Mouse (Mus musculus) MEL (cell line): ENCODE results near the gene Gnao1. TPM values are rescaled to one million over a fixed set of nuclear protein-coding genes. Genes with fewer than 3 reads are reported as not detected.

Source experiments
- DNase-seq: peaks from one replicate; pipeline ENCODE4 v3.0.0; 2011; ENCODE audit warnings: low read depth, low spot score
- H3K27ac ChIP-seq: 2 replicates; pipeline ENCODE4 v1.5.1; 2012; ENCODE audit warnings: low read depth, mild to moderate bottlenecking, control low read depth, low read length, moderate library complexity; ENCODE audit not compliant: control insufficient read depth
- H3K27me3 ChIP-seq, 2 experiments: fragments of 150-350 bp in 1 of 2; sonication (generic) in 1 of 2; 2 replicates each; pipeline ENCODE4 v1.6.1; 2012; ENCODE audit warnings: low read length in 2 of 2, mild to moderate bottlenecking in 2 of 2, improper control_type of control experiment in 1 of 2, moderate library complexity in 1 of 2; ENCODE audit not compliant: insufficient read depth in 2 of 2, control insufficient read depth in 1 of 2
- H3K36me3 ChIP-seq, 2 experiments: 2 replicates each; pipeline ENCODE4 v1.6.1; 2012 to 2014; ENCODE audit warnings: low read length in 2 of 2, improper control_type of control experiment in 1 of 2, inconsistent platforms in 1 of 2, mild to moderate bottlenecking in 1 of 2; ENCODE audit not compliant: insufficient read depth in 2 of 2, control insufficient read depth in 1 of 2
- H3K4me1 ChIP-seq, 2 experiments: fragments of 150-350 bp in 1 of 2; sonication (generic) in 1 of 2; 2 replicates each; pipeline ENCODE4 v1.6.1; 2012; ENCODE audit warnings: low read length in 2 of 2, improper control_type of control experiment in 1 of 2, mild to moderate bottlenecking in 1 of 2; ENCODE audit not compliant: insufficient read depth in 2 of 2, control insufficient read depth in 1 of 2
- H3K4me3 ChIP-seq, 2 experiments: fragments of 150-350 bp in 1 of 2; sonication (generic) in 1 of 2; 2 replicates each; pipeline ENCODE4 v1.5.1; 2012; ENCODE audit warnings: low read depth in 2 of 2, low read length in 2 of 2, mild to moderate bottlenecking in 2 of 2, moderate library complexity in 2 of 2, control low read depth in 1 of 2, improper control_type of control experiment in 1 of 2; ENCODE audit not compliant: control insufficient read depth in 1 of 2, insufficient read depth in 1 of 2
- H3K79me2 ChIP-seq: 2 replicates; pipeline ENCODE4 v1.6.1; 2012; ENCODE audit warnings: mild to moderate bottlenecking, low read length, moderate library complexity; ENCODE audit not compliant: control insufficient read depth, poor library complexity, insufficient read depth
- H3K9ac ChIP-seq: 2 replicates; pipeline ENCODE4 v1.6.1; 2012; ENCODE audit warnings: low read depth, mild to moderate bottlenecking, control low read depth, low read length, moderate library complexity; ENCODE audit not compliant: control insufficient read depth, poor library complexity, severe bottlenecking
- H3K9me3 ChIP-seq: fragments of 150-350 bp; sonication (generic); replicated peaks from 2 replicates; pipeline ENCODE4 v1.6.1; 2012; ENCODE audit warnings: mild to moderate bottlenecking, low read length, improper control_type of control experiment, moderate library complexity; ENCODE audit not compliant: insufficient read depth
- BHLHE40 ChIP-seq: IDR thresholded peaks from 2 replicates; pipeline ENCODE4 v1.6.1; 2012; ENCODE audit warnings: low read depth, mild to moderate bottlenecking, inconsistent platforms, low read length, improper control_type of control experiment, borderline replicate concordance
- E2F4 ChIP-seq: IDR thresholded peaks from 2 replicates; pipeline ENCODE4 v1.6.1; 2011; ENCODE audit warnings: low read depth, low read length, improper control_type of control experiment, borderline replicate concordance
- EP300 ChIP-seq, 2 experiments: IDR thresholded peaks; 2 replicates each; pipeline ENCODE4 v1.6.1; 2011; ENCODE audit warnings: improper control_type of control experiment in 2 of 2, low read length in 2 of 2, low read depth in 1 of 2, mild to moderate bottlenecking in 1 of 2
- ETS1 ChIP-seq: IDR thresholded peaks from 2 replicates; pipeline ENCODE4 v1.6.1; 2012; ENCODE audit warnings: low read depth, mild to moderate bottlenecking, inconsistent platforms, low read length, improper control_type of control experiment, moderate library complexity
- GATA1 ChIP-seq: IDR thresholded peaks from 2 replicates; pipeline ENCODE4 v1.6.1; 2011; ENCODE audit warnings: low read depth, low read length, improper control_type of control experiment
- JUND ChIP-seq: IDR thresholded peaks from 2 replicates; pipeline ENCODE4 v1.6.1; 2011; ENCODE audit warnings: low read depth, mild to moderate bottlenecking, improper control_type of control experiment, low read length
- MEF2A ChIP-seq: IDR thresholded peaks from 2 replicates; pipeline ENCODE4 v1.6.1; 2014; ENCODE audit warnings: low read depth, mild to moderate bottlenecking, inconsistent platforms, low read length, improper control_type of control experiment; ENCODE audit not compliant: poor library complexity, insufficient replicate concordance, severe bottlenecking; ENCODE audit errors: extremely low read depth
- MXI1 ChIP-seq: IDR thresholded peaks from 2 replicates; pipeline ENCODE4 v1.6.1; 2011; ENCODE audit warnings: mild to moderate bottlenecking, low read depth, low read length, improper control_type of control experiment
- MYB ChIP-seq: IDR thresholded peaks from 2 replicates; pipeline ENCODE4 v1.6.1; 2011; ENCODE audit warnings: mild to moderate bottlenecking, low read depth, low read length, improper control_type of control experiment
- POLR2A ChIP-seq, 2 experiments: IDR thresholded peaks; 2 replicates each; pipeline ENCODE4 v1.6.1; 2011 to 2012; ENCODE audit warnings: low read length in 2 of 2, mild to moderate bottlenecking in 2 of 2, control low read depth in 1 of 2, improper control_type of control experiment in 1 of 2, low read depth in 1 of 2, moderate library complexity in 1 of 2; ENCODE audit not compliant: control insufficient read depth in 1 of 2, insufficient read depth in 1 of 2, poor library complexity in 1 of 2
- RAD21 ChIP-seq: IDR thresholded peaks from 2 replicates; pipeline ENCODE4 v1.6.1; 2011; ENCODE audit warnings: mild to moderate bottlenecking, low read depth, low read length, improper control_type of control experiment
- RCOR1 ChIP-seq: IDR thresholded peaks from 2 replicates; pipeline ENCODE4 v1.6.1; 2012; ENCODE audit warnings: low read depth, mild to moderate bottlenecking, inconsistent platforms, low read length, improper control_type of control experiment
- SIN3A ChIP-seq: IDR thresholded peaks from 2 replicates; pipeline ENCODE4 v1.6.1; 2012; ENCODE audit warnings: low read length, improper control_type of control experiment, inconsistent platforms
- SMC3 ChIP-seq: IDR thresholded peaks from 2 replicates; pipeline ENCODE4 v1.6.1; 2011; ENCODE audit warnings: low read depth, low read length, improper control_type of control experiment
- TBP ChIP-seq: IDR thresholded peaks from 2 replicates; pipeline ENCODE4 v1.8.0; 2011; ENCODE audit warnings: low read depth, low read length, improper control_type of control experiment
- ZC3H11A ChIP-seq: IDR thresholded peaks from 2 replicates; pipeline ENCODE4 v1.6.1; 2012; ENCODE audit warnings: low read depth, mild to moderate bottlenecking, inconsistent platforms, low read length, improper control_type of control experiment
- ZKSCAN1 ChIP-seq: IDR thresholded peaks from 2 replicates; pipeline ENCODE4 v1.6.1; 2012; ENCODE audit warnings: low read depth, mild to moderate bottlenecking, inconsistent platforms, low read length, improper control_type of control experiment, moderate library complexity
- ZMIZ1 ChIP-seq: IDR thresholded peaks from 2 replicates; pipeline ENCODE4 v1.6.1; 2012; ENCODE audit warnings: low read depth, mild to moderate bottlenecking, inconsistent platforms, low read length, improper control_type of control experiment, moderate library complexity
- polyA plus RNA-seq, 2 experiments: library from polyadenylated mRNA; stranded (reverse) in 1 of 2; unstranded in 1 of 2; fragments of >175 nt in 1 of 2; fragments of >200 nt in 1 of 2; gene quantifications; 2 replicates each; pipeline versions ENCODE4 v1.2.1 to v1.2.4; 2012; ENCODE audit warnings: low replicate concordance in 2 of 2, low read depth in 1 of 2; ENCODE audit not compliant: insufficient read length in 2 of 2, insufficient read depth in 1 of 2, missing spikeins in 1 of 2
- total RNA-seq: library from RNA; depleted of rRNA; stranded (reverse); fragments of 300-350 nt; gene quantifications from 2 replicates; pipeline ENCODE4 v1.2.3, GENCODE M21; 2012

The Gnao1 gene
- total and polyA plus RNA-seq, 3 experiments, result 0.03 TPM; not detected in 2

DNA sequence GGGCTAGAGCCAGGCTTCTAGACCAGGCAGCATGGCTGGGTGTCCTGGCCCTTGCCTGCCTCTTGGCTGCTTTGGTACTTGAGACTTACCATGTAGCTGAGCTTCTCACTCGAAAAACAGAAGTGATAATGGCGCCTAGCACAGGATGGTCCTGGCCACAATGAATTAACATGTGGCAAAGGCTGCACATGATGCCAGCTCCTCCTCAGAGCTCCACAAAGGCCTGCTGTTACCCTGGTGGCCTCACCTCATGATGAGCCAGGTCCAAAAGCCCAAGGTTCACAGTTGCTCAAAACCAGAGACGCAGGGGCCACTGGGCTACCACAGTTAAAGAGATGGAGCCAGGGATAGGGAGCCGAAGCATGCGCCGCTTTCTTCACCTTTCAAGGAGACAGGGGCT lies 97.2 kb downstream of the Gnao1 start:
- no peak overlapping the region for H3K4me3 ChIP-seq
- H3K36me3 ChIP-seq, result no peaks in the 10 kb centered on the region
- H3K4me1 ChIP-seq, result no peaks in the 10 kb centered on the region
- H3K9me3 ChIP-seq, result no peaks in the 10 kb centered on the region
- H3K27ac ChIP-seq, result no peak overlapping the region
- no peaks in the 10 kb centered on the region for H3K79me2 ChIP-seq
- H3K27me3 ChIP-seq, result no peaks in the 10 kb centered on the region
- no peak overlapping the region for H3K9ac ChIP-seq
- no peak for TF ChIP-seq GATA1
- no peak for TF ChIP-seq SMC3
- TF ChIP-seq RCOR1, result no peak
- TF ChIP-seq POLR2A (IDR thresholded peaks at IDR 0.05; ENCODE audit: control insufficient read depth in 1 of 2, insufficient read depth in 1 of 2, low read depth in 1 of 2, low read length in 2 of 2, poor library complexity in 1 of 2), result no peak
- TF ChIP-seq E2F4, result no peak
- no peak for DNase-seq

DNA sequence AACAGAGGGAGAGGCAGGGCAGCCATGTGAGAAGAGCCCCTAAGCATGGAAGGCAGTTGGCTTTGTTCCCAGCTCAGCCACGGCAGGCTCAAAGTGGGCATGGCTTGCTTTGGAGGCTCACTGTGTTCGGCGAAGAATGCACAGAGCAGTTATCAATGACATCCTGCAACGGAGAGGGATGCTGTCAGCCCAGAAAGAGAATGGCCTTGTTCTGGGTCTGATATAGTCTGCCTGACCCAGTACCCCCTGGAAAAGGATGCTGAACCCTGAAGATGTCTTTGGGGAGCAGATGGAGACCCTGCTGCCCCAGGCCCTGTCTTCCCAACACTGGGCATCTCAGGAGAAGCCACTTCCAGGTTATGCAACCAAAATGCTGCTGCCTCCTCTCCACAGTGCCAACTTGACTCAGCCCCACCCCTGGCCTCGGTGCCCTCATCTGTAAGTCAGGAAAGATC lies 98.2 kb downstream of the Gnao1 start:
- Histone ChIP-seq H3K4me1 (no peaks in the 10 kb centered on the region), H3K79me2 (no peaks in the 10 kb centered on the region), H3K27me3 (no peaks in the 10 kb centered on the region), H3K36me3 (no peaks in the 10 kb centered on the region), H3K9me3 (no peaks in the 10 kb centered on the region), H3K27ac (no peak overlapping the region), H3K9ac (no peak overlapping the region), H3K4me3 (no peak overlapping the region)
- TF ChIP-seq MXI1, result no peak
- no peak for TF ChIP-seq ZKSCAN1
- no peak for TF ChIP-seq EP300 (IDR thresholded peaks at IDR 0.05; ENCODE audit: low read depth in 1 of 2, low read length in 2 of 2)
- TF ChIP-seq MEF2A, result no peak
- TF ChIP-seq ZC3H11A, result no peak
- no peak for TF ChIP-seq BHLHE40
- TF ChIP-seq MYB, result no peak
- no peak for TF ChIP-seq JUND
- no peak for TF ChIP-seq ETS1
- TF ChIP-seq E2F4, result no peak
- TF ChIP-seq TBP, result no peak
- no peak for TF ChIP-seq RAD21
- TF ChIP-seq ZMIZ1, result no peak
- no peak for TF ChIP-seq SIN3A
- DNase-seq, result no peak
